Mouse (Mus musculus): Measurements from ENCODE around the gene 5730522E02Rik. TPM values are rescaled to one million over a fixed set of nuclear protein-coding genes. Genes with fewer than 3 reads are reported as not detected.

The 5730522E02Rik gene
- polyA plus RNA-seq, 1 experiment, result 8.8 TPM

GRCm38 (mm10) chr11:25715447-25716321 is 494.9 kb downstream of the 5730522E02Rik start:
- TF ChIP-seq CTCF (IDR thresholded peaks at IDR 0.05; ENCODE audit: extremely low read depth, insufficient read depth, low read length) (no peak), POLR2A (IDR thresholded peaks at IDR 0.05; ENCODE audit: extremely low read depth, insufficient read depth, low read length) (no peak)
- Histone ChIP-seq H3K4me3 (ENCODE audit: insufficient read depth, low read length) (no peak overlapping the region), H3K4me1 (ENCODE audit: control insufficient read depth, insufficient read depth, low read length) (0 out of 2 replicates have a peak, but pooled peaks cover 1% of the 10 kb centered on the region), H3K27ac (ENCODE audit: insufficient read depth, low read length) (no peak overlapping the region)

DNA sequence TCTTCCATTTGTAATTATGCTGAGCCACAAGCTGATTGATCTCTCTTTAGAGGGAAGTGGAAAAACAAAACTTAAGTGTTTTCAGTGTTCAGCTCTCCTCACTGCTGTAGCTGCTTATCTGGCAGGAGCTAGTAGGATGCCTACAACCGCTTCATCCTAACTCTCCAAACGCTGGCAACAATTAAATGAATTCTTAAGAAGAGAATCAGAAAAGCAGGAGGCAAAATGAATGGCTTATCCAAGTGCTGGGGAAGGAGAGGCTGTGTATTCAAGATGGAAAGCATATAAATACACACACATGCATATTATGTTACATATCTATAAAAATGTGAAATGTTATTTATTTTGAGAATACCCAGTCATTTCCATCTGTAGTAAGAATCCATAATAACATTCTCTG is 500.0 kb downstream of the 5730522E02Rik start:
- no peak overlapping the region for H3K27ac ChIP-seq (ENCODE audit: insufficient read depth, low read length)
- no peak overlapping the region for H3K4me3 ChIP-seq (ENCODE audit: insufficient read depth, low read length)
- no peaks in the 10 kb centered on the region for H3K4me1 ChIP-seq (ENCODE audit: control insufficient read depth, insufficient read depth, low read length)
- no peak for TF ChIP-seq CTCF (IDR thresholded peaks at IDR 0.05; ENCODE audit: extremely low read depth, insufficient read depth, low read length)
- no peak for TF ChIP-seq POLR2A (IDR thresholded peaks at IDR 0.05; ENCODE audit: extremely low read depth, insufficient read depth, low read length)

GRCm38 (mm10) chr11:25709892-25710291 is 500.7 kb downstream of the 5730522E02Rik start:
- Histone ChIP-seq H3K4me3 (ENCODE audit: insufficient read depth, low read length) (no peak overlapping the region), H3K27ac (ENCODE audit: insufficient read depth, low read length) (no peak overlapping the region), H3K4me1 (ENCODE audit: control insufficient read depth, insufficient read depth, low read length) (no peaks in the 10 kb centered on the region)
- no peak for TF ChIP-seq POLR2A (IDR thresholded peaks at IDR 0.05; ENCODE audit: extremely low read depth, insufficient read depth, low read length)
- TF ChIP-seq CTCF (IDR thresholded peaks at IDR 0.05; ENCODE audit: extremely low read depth, insufficient read depth, low read length), result no peak

GRCm38 (mm10) chr11:25704332-25705168 is 506.0 kb downstream of the 5730522E02Rik start:
- Histone ChIP-seq H3K27ac (ENCODE audit: insufficient read depth, low read length) (no peak overlapping the region), H3K4me3 (ENCODE audit: insufficient read depth, low read length) (no peak overlapping the region), H3K4me1 (ENCODE audit: control insufficient read depth, insufficient read depth, low read length) (no peaks in the 10 kb centered on the region)
- no peak for TF ChIP-seq CTCF (IDR thresholded peaks at IDR 0.05; ENCODE audit: extremely low read depth, insufficient read depth, low read length)
- no peak for TF ChIP-seq POLR2A (IDR thresholded peaks at IDR 0.05; ENCODE audit: extremely low read depth, insufficient read depth, low read length)

GRCm38 (mm10) chr11:25702791-25703190 is 507.8 kb downstream of the 5730522E02Rik start:
- H3K4me3 ChIP-seq (ENCODE audit: insufficient read depth, low read length), result no peak overlapping the region
- no peaks in the 10 kb centered on the region for H3K4me1 ChIP-seq (ENCODE audit: control insufficient read depth, insufficient read depth, low read length)
- no peak overlapping the region for H3K27ac ChIP-seq (ENCODE audit: insufficient read depth, low read length)
- TF ChIP-seq CTCF (IDR thresholded peaks at IDR 0.05; ENCODE audit: extremely low read depth, insufficient read depth, low read length), result no peak
- no peak for TF ChIP-seq POLR2A (IDR thresholded peaks at IDR 0.05; ENCODE audit: extremely low read depth, insufficient read depth, low read length)

- Histone ChIP-seq H3K4me1 (ENCODE audit: control insufficient read depth, insufficient read depth, low read length) (no peaks in the 10 kb centered on the region), H3K27ac (ENCODE audit: insufficient read depth, low read length) (peak overlapping the region; percentile 47; the same call in 1 of the 2 replicates), H3K4me3 (ENCODE audit: insufficient read depth, low read length) (no peak overlapping the region)
- TF ChIP-seq CTCF (IDR thresholded peaks at IDR 0.05; ENCODE audit: extremely low read depth, insufficient read depth, low read length), result no peak
- no peak for TF ChIP-seq POLR2A (IDR thresholded peaks at IDR 0.05; ENCODE audit: extremely low read depth, insufficient read depth, low read length)
Measured at GRCm38 (mm10) chr11:25697508-25698193, 512.9 kb downstream of the 5730522E02Rik start.

- Histone ChIP-seq H3K27ac (ENCODE audit: insufficient read depth, low read length) (no peak overlapping the region), H3K4me3 (ENCODE audit: insufficient read depth, low read length) (no peak overlapping the region), H3K4me1 (ENCODE audit: control insufficient read depth, insufficient read depth, low read length) (no peaks in the 10 kb centered on the region)
- no peak for TF ChIP-seq POLR2A (IDR thresholded peaks at IDR 0.05; ENCODE audit: extremely low read depth, insufficient read depth, low read length)
- no peak for TF ChIP-seq CTCF (IDR thresholded peaks at IDR 0.05; ENCODE audit: extremely low read depth, insufficient read depth, low read length)
Measured at GRCm38 (mm10) chr11:25696168-25696567, 514.4 kb downstream of the 5730522E02Rik start.

- TF ChIP-seq POLR2A (IDR thresholded peaks at IDR 0.05; ENCODE audit: extremely low read depth, insufficient read depth, low read length), result no peak
- no peak for TF ChIP-seq CTCF (IDR thresholded peaks at IDR 0.05; ENCODE audit: extremely low read depth, insufficient read depth, low read length)
- Histone ChIP-seq H3K4me3 (ENCODE audit: insufficient read depth, low read length) (no peak overlapping the region), H3K4me1 (ENCODE audit: control insufficient read depth, insufficient read depth, low read length) (no peaks in the 10 kb centered on the region), H3K27ac (ENCODE audit: insufficient read depth, low read length) (no peak overlapping the region)
Measured at GRCm38 (mm10) chr11:25684731-25685130, 525.8 kb downstream of the 5730522E02Rik start.

DNA sequence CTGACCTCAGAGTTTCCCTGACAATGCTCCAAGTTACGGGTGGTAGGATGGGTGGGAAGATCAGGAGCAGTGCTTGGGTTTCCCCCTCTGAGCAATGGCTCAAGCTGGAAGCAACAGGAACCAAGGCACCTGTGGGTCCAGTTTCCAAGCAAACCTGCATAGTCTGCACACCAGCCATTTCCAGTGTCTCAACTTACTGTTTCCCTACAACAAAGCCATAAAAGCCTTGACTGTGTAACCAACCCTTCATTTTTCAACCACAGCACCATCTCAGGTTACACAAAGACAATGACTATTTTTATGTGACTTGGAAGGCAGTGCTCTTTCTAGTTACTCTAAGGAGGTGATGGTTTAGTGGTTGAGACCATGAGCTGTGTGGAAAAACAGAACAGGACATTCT is 530.7 kb downstream of the 5730522E02Rik start:
- TF ChIP-seq POLR2A (IDR thresholded peaks at IDR 0.05; ENCODE audit: extremely low read depth, insufficient read depth, low read length) (no peak), CTCF (IDR thresholded peaks at IDR 0.05; ENCODE audit: extremely low read depth, insufficient read depth, low read length) (no peak)
- Histone ChIP-seq H3K4me3 (ENCODE audit: insufficient read depth, low read length) (no peak overlapping the region), H3K4me1 (ENCODE audit: control insufficient read depth, insufficient read depth, low read length) (no peaks in the 10 kb centered on the region), H3K27ac (ENCODE audit: insufficient read depth, low read length) (no peak overlapping the region)
